Mouse (Mus musculus): Measurements from ENCODE around the gene C1qtnf4.

DNA sequence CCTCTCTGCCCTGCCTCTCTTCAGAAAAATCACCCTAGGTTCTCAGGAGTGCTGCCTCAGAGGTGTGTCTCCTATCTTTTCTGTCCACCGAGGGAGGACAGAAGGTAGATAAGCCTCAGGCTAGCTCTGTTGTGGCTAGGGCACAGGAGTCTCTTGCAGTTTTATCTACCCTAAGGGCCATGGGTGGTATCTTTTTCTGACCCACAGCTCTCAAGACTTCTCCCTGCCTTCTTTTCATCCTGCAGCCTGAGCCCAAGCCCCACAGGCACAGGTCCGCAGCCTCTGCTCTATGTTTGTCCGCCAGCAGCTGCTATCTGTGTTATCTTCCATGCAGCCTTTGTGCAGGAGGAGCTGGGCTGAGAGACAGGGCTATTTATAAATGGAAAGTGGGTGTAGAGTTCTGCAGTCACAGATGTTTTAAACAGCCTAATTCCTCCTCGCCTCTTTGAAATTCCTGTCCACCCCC, 15.5 kb upstream of the C1qtnf4 start:
- TF ChIP-seq CTCF (IDR thresholded peaks at IDR 0.05; ENCODE audit: insufficient read depth, low read depth, low read length) (no peak), POLR2A (IDR thresholded peaks at IDR 0.05; ENCODE audit: insufficient read depth, low read depth, low read length) (peak; percentile 42; the same call in 1 of the 2 replicates)
